Mouse (Mus musculus) mature B cell (primary cell): Measurements from ENCODE around the gene Scrn3.

Experiments used
- in situ Hi-C: fragments of 300-500 bp; cut with MboI; formaldehyde crosslinking; loops from 2 replicates; pipeline ENCODE4 v1.14.3; 2019

The Scrn3 gene

DNA sequence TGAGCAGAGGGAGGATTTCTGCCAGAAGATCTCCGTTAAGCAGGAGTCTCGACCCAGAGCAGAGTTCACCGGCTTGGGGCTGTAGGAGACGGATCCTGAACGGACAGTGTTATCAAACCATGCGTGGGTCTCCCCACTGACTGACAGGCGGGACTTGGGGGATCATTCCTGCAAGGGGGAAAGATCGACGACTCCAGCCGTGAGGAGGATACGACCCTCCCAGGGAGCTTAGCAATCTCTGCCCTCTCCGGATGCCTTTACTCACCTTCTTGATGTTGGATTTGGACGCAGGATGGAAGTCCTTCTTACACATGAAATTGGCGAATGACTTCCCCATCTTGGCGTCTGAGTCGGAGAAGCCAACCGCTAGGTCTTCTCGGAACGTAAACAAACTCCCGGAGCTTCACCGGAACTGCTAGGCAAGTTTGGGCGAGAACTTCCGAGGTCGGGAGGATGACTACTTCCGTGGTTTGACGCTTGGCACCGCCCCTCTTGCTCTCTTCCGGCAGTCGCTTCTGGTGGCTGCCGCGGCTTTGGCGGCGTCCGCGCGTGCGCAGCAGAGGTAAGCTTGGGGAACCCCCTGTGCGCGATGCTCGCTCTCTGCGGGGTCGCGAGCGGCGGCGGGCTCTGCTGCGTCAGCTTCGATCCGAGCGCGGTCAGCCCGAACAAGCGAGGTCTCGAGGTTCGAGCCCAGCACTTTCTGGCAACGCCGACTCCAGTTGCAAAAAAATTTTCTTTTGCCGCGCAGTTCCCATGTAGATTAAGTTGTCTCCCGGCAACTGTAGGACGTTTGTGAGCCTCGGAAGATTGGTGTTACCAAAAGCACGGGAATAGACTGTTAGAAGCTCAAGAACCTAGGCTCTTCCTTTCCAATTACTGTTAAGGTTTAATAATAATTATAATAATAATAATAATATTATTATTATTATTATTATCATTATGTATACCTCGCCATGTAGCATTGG is at the start of gene Scrn3, which contains the start of gene Cir1:
Gene Scrn3 (plus strand): TSS at position 450 of the 965 bp plus-strand sequence.
Gene Cir1 (minus strand): TSS at position 550 of the 965 bp plus-strand sequence.
- in situ Hi-C loops: no loop called here

DNA sequence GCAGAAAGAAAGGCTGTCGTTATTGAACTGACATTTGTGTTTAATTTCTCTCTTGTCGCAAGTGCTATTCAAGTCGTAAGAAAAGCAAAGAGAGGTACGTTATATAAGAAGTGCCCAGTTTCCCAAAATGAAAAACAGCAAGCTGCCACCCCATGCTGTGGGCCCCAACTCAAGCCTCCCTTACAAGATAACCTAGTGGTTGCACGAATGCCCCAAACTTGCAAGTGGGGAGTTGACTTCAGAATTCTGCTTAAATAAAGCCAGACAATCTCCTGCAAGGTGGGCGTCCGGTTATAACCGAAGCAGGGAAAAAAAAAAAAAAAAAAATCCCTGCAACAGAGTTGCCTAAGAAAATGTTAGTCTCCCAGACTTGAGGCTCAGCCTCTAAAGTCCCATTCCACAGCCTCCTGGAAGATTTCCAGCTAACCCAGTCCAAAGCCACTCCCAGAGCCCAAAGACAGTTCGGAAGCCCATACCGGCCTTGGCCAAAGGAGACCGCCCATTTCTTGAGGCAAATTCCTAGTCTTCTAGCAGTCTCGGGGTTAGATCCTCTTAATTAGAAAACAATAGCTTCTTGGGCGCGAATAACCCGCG is 49.1 kb upstream of the Scrn3 start:
- in situ Hi-C loops: loop anchor here (10.0 kb wide), 1 partner anchor 98 kb away; no protein-coding TSS in a partner anchor

DNA sequence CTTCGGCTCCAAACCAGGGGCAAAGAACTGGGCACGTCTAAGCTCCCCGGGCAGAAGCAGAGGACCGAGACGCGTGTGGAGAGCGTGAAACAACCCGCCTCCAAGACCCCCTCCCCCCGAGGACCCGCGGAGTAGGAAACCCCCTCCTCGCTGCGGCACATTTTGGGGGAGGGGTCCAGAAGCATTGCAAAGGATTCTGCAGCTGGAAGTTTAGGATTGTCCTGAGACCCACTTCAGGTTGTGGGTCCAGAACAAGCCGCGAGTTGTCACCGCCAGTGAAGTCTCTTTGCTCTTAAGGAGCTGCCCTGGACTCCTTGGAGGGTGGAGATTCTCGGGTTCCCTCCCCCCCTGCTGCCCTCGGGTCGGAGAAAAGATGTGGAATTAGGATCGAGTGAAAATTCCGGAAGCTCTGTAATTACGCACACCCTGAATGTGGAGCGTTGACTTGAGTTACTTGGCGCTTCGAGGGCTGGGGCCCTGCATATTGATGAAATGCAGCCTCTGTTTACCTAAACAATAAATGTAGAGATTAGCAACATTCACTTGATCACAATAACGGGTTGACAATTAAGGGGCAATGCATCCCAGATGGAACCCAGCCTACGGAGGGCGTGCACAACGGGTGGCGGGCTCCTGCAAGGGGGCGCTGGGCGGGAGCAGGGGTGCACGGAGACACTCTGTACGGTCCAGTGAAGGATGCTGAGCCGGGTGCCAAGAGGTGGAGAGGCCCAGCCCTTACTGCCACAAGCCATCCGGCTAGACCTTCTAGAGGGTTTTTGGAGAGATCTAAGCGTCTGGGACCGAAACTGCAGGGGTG is 48.4 kb upstream of the Scrn3 start:
- in situ Hi-C loops: loop anchor here (10.0 kb wide), 1 partner anchor 99 kb away; no protein-coding TSS in a partner anchor

DNA sequence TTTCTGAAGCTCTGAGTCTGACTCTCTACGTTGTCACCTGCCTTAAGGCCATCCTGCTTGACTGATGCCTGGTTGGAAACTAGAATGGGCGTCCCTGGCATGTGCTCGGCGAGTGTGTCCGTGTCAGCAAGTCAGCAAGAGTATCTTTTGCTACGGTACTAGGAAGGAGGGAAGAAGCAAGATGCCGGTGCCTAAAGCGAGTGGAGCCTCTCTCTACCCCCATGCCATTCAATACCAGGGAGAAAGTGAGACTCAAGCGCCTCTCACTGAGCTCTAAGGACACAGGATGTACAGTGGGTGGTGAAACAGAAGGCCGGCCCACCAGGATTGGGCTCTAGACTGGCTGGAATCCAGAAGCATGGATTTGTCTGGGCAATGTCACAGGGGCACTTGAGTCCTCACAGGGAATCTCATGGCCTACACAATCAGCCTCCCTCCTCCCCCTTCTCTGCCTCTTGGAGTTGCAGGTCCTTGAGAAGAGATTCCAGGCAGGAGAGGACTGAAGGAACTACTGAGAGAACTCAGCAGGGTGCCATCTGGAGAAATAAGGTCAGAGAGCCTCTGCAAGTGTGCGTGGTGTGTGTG is 47.7 kb upstream of the Scrn3 start:
- in situ Hi-C loops: loop anchor here (10.0 kb wide), 1 partner anchor 100 kb away; no protein-coding TSS in a partner anchor

DNA sequence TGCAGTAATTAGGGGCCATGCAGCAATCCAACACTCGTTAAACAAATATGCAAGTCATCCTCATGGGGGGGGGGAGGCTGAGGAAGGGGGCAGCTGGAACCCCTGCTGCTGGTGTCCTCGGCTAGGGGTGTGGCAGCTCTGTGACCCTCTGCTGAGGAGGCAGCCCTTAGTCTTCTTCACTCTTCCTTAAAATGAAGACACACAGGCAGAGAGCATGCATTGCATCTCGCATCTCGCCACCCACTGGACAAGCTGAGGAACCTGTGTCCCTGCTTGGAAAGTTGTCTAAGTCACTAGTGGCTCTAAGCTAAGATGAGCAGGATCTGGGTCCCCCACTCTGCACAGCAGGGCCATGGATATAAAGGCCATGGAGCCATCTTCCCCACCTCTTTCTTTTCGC is 46.4 kb upstream of the Scrn3 start:
- in situ Hi-C loops: loop anchor here (10.0 kb wide), 1 partner anchor 101 kb away; no protein-coding TSS in a partner anchor

DNA sequence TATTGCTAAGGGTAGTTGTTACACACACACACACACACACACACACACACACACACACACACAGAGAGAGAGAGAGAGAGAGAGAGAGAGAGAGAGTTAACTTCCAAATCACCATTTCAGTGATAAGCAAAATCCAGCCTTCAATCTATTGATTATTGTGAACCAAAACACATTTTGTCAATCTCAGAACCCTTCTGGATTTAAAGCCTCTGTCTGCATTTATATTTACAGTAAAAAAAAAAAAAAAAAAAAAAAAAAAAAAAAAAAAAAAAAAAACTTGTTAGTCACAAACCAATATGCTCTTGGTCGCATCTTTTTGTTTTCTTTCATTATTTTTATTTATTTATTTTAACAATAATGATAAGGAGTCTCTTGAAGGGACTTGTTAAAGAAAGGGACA is 45.8 kb upstream of the Scrn3 start:
- in situ Hi-C loops: loop anchor here (10.0 kb wide), 1 partner anchor 102 kb away; no protein-coding TSS in a partner anchor

DNA sequence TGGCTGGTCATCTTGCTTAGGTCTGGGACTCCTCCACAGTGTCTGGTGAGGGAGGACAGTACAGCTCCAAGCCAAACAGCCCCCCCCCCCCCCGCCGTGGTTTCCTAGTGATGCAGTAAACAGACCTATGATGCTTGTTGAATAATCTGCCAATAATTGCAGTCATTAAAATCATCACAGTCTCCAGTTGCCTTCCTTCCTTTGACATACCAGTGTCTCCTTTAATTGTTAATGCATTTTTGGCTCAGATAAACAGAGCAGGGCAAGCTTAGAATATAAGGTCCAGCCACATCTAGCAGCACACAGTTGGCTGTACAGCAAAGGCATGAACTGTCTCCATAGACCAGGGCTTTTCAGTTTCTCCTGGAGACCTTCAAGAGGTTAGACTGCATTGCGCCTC is 45.2 kb upstream of the Scrn3 start:
- in situ Hi-C loops: loop anchor here (10.0 kb wide), 1 partner anchor 102 kb away; no protein-coding TSS in a partner anchor

DNA sequence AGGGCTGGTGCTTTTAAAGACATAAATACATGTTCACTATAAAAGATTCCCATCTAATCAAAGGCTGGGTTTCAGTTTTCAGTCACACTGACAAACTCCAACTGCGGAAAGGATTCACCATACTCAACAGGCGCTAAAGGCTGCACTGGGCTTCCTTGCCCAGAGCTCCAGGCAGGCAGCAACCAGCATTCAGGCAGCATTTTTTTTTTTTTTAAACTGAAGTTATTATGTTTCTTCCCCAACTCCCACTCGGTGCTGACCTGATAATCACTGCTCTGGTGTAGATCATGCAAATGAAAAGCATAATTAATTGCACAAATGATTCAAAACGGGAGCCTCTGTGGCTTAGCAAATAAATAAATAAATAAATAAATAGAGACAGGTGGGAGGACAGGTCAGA is 44.6 kb upstream of the Scrn3 start:
- in situ Hi-C loops: loop anchor here (10.0 kb wide), 1 partner anchor 103 kb away; no protein-coding TSS in a partner anchor

DNA sequence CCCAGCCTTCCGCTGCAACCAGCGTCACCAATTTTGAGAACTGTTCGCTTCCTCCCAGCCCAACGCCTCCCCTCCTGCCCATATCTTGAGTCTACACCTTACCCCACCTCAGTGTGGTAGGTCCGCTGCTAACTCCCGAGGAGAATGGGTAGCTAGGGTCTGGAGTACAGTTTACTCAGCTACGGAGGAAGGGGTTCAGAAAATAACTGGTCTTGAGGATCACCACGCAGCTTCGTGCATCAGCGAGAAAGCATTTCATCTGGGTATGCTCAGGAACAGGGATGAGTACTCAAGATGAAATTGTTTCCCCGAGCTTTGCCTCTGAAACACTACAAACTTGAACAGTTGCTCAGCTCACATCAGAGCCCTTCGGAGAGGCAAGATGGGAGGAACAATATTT is 44.1 kb upstream of the Scrn3 start:
- in situ Hi-C loops: loop anchor here (10.0 kb wide), 1 partner anchor 103 kb away; no protein-coding TSS in a partner anchor

DNA sequence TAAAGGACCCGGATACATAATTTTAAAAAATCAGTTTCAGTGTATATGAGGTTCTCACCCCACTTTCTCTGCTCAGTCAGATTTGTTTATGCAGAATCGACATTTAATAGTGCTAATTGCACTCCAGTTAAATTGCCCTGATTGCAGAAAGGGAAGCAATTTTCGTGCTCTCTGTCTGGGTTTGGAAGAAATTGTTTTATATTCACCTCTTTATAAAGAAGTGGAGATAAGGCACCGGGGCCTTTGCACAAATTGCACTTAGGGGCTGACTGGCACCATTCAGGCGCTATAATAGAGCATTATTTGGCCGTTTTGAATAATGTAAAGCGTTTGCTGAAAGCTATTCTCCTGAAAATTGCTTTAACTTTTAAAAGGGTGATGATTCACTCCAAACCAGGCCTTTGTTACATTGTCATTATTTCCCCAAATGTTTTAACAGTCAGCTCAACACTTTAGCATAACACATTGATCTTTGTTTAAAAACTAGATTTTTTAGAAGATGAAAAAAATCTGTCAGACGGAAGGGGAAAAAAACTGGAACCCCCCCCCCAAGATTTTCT is 43.5 kb upstream of the Scrn3 start:
- in situ Hi-C loops: loop anchor here (10.0 kb wide), 1 partner anchor 104 kb away; no protein-coding TSS in a partner anchor

DNA sequence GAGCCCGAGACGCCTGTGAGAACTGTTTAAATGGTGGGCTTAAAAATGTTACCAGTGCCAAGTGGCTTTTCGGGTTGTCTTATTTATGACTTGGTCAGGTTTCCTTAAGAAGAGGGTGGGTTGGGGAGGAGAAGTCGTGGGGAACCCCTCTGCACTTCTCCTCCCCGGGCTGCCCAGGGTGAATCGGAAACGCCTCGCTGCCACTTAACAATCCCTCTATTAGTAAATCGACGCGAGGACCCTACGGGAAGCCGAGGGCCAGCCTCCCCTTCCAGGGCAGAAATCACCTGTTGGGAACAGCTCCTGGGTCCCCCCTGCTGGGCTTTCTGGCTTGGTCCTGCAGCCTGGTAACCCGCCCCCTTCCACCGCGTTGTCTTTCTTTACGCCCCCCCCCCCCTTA is 42.7 kb upstream of the Scrn3 start:
- in situ Hi-C loops: loop anchor here (10.0 kb wide), 1 partner anchor 105 kb away; no protein-coding TSS in a partner anchor

DNA sequence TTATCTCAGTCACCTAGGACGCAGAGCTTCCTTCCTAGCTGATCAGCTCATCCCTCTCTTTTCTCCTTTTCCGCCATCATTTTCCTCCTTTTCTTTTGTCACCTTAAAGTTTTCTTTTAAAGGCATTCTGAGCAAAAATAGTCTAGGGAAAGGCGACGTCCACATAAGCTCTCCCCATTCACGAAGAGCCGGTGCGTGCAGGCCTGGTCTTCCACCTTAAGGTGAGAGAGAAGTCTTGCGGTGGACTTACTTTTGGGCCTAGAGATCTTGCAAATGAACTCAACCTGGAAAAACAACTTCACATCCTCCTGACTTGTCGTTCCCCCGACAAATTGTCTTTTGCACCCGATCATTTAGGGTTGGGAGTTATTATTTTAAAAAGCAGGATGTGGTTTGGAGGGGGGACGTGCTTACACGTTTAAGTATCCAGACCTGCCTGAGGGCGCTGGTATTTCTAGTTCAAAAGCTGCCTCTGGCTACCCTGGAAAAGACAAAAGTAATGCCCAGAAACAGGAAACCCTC is 42.3 kb upstream of the Scrn3 start:
- in situ Hi-C loops: no loop called here

DNA sequence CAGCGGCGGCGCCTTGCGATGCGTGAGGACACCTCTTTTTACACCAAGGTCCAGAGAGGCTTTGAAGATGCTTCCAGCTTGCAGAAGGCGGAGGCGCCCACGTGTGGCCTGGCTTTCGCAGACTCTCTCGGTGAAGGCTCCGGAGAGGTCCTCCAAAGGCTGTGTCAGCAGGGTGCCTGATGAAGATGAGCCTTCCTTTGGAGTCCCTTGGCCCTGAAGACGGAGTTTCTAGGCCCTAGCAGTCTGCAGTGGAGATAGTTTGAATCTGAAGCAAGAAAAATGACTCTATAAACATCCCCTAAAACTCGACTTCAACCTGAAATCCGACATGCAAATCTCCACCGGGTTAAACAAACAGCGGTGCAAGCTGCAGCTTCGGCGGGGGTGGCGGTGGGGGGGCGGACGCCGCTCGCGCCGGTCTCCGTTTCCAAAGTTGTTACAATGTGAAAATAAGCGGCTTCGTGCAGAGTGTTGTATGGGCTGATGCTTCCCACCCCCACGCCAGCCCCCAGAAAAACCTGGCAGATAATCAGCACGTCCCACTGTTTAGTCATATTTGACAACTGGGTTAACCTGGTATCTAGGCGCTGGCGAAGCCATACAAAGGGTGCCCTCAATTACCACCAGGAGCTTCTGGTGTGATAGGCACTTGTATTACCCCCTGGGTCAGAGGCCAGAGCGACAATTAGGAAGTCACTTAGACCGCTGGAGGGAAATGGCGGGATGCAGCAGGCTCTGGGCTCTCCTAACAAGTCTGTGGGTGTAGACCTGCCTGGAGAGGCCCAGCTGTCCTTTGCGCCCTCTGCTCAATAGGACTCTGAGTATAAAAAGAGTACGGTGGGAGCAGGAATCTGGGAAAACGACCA is 41.6 kb upstream of the Scrn3 start:
- in situ Hi-C loops: no loop called here

DNA sequence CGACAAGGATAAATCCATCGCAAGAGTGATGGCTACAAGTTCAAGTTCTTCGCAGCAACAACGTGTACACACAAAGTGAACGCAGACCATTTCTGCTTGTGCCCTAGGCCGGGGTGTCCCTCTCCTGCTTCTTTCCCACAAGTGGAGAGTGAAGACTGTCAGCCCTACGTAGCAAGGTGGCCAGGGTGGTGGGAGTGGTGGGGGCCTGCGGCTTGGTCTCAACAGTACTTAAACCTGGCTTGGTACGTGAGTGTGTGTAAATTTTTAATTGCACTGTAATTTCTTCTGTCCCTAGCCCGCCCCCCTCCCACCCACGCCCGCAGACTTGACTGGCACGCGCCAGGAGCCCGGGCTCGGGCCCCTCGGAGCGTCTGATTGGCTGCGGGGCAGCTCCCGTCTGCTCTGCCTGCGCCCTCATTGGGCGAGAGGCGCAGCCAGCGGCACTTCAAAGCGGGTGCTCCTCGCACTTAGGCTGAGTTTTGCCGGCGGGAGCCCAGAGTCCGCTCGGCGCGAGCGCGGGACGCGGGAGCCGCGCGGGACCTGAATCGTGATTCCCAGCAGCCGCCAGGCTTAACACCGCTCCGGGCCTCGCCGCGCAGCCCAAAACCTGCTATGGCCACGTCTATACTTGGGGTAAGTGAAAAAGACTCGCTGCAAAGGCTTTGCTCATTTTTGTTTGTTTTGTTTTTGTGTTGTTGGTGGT is 40.8 kb upstream of the Scrn3 start, which contains the start of gene Sp9:
Gene Sp9 (plus strand): TSS at position 467 of the 703 bp plus-strand sequence.
- in situ Hi-C loops: no loop called here

DNA sequence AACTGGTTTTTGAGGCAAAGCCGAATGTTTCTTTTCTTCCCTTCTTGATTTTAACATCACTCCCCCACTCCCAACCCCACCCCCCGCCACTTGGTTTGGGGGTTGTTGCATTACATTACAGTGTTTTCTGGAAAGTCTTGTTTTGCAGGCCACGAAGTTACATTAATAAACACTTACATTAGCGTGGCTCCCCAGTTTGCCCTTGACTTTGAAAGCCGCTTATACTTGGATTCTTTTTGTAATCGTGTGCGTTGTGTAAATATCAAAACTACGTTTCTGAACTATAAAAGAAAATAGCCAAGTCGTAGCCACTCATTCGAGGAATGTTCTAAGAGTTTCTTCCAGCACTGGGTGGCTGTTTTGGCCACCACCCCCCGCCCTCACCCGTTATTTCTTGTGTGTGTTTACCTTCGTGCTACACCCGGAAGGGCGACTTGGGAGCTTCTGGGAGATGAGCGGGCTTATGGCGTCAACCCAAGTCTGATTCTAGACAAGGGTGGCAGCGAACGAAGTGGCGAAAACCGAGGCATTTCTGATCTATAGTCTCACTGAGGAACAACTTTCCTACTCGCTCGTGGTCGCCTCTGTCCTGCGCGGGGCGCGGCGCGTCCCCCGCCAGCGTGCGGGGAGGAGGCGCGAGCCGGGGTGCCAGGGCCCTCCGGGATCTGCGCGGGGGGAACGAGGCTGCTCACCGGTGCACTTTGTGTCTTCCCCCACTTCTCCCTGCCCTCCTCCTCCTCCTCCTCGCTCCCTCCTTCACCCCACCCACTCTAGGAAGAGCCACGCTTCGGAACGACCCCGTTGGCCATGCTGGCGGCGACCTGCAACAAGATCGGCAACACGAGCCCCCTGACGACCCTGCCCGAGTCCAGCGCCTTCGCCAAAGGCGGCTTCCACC is 39.8 kb upstream of the Scrn3 start:
- in situ Hi-C loops: no loop called here

DNA sequence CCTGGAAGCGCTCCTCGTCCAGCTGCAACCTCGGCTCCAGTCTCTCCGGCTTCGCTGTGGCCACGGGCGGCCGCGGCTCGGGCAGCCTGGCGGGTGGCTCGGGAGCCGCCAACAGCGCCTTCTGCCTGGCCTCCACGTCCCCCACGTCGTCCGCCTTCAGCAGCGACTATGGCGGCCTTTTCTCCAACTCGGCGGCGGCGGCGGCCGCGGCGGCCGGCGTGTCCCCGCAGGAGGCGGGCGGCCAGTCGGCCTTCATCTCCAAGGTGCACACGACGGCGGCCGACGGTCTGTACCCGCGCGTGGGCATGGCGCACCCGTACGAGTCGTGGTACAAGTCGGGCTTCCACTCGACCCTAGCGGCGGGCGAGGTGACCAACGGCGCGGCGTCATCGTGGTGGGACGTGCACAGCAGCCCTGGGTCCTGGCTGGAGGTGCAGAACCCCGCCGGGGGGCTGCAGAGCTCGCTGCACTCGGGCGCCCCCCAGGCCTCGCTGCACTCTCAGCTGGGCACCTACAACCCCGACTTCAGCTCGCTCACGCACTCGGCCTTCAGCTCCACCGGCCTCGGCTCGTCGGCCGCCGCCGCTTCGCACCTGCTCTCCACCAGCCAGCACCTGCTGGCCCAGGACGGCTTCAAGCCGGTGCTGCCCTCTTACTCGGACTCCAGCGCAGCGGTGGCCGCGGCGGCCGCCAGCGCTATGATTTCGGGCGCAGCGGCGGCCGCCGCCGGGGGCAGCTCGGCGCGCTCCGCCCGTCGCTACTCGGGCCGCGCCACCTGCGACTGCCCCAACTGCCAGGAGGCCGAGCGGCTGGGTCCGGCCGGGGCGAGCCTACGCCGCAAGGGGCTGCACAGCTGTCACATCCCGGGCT is 38.9 kb upstream of the Scrn3 start:
- in situ Hi-C loops: no loop called here
